Comparison of ENCODE assay signal across 8 mouse cellular contexts in genomic region chr1:152954821-152955523, GRCm38 (mm10). TPM values are rescaled to one million over a fixed set of nuclear protein-coding genes. Genes with fewer than 3 reads are reported as not detected.
DNase-seq lines count a peak whose midpoint lies in the region; ATAC-seq and TF ChIP-seq lines count a peak whose summit lies in the region.

Nmnat2 (plus strand) TSS chr1:152954993.

- WGBS in kidney, adult 2 months, result 2% methylated on average over 42 of the region's 42 CpGs
- under 1% methylated on average over 42 of the region's 42 CpGs for WGBS in heart, adult 2 months
- WGBS in liver, postnatal 0 days (ENCODE audit: insufficient replicate concordance), result under 1% methylated on average over 42 of the region's 42 CpGs

- no peak within 1 kb of the TSS for H3K27ac ChIP-seq in kidney, adult 2 months (ENCODE audit: insufficient read depth, low read depth, low read length)
- H3K27ac ChIP-seq in cortical plate, adult 2 months (ENCODE audit: insufficient read depth, low read length), result 0 out of 2 replicates have a peak within 1 kb of the TSS, but pooled peaks have one; percentile 8
- H3K27ac ChIP-seq in heart, adult 2 months, result no peak within 1 kb of the TSS
- H3K27ac ChIP-seq in liver, postnatal 0 days (ENCODE audit: low read depth), result no peak within 1 kb of the TSS

- no peak for ATAC-seq in liver, postnatal 0 days
- no peak for ATAC-seq in megakaryocyte, adult 5-6 weeks (ENCODE audit: poor library complexity, severe bottlenecking)

- H3K9me3 ChIP-seq in liver, postnatal 0 days (ENCODE audit: low read length), result no peaks in the 10 kb centered on the region

- H3K27me3 ChIP-seq in kidney, adult 2 months (replicated peaks; ENCODE audit: control insufficient read depth, insufficient read depth, low read length), result 0 out of 2 replicates have a peak, but pooled peaks cover 1% of the 10 kb centered on the region
- peaks cover 8% of the 10 kb centered on the region for H3K27me3 ChIP-seq in heart, adult 2 months (ENCODE audit: control insufficient read depth, insufficient read depth, low read length)
- H3K27me3 ChIP-seq in liver, postnatal 0 days (ENCODE audit: insufficient read depth, low read length), result peaks cover 37% of the 10 kb centered on the region

- H3K79me2 ChIP-seq in heart, adult 2 months (replicated peaks; ENCODE audit: control insufficient read depth, insufficient read depth, low read length), result no peaks in the 10 kb centered on the region

- no peak within 1 kb of the TSS for H3K9ac ChIP-seq in heart, adult 2 months (ENCODE audit: low read depth, low read length)
- H3K9ac ChIP-seq in liver, postnatal 0 days (replicated peaks), result no peak within 1 kb of the TSS

- TF ChIP-seq CTCF in kidney, adult 2 months (conservative IDR thresholded peaks at IDR 0.05; ENCODE audit: insufficient read depth, insufficient read length, low read depth, low read length), result no peak
- TF ChIP-seq CTCF in cortical plate, adult 2 months (IDR thresholded peaks at IDR 0.05; ENCODE audit: extremely low read depth, insufficient read depth, low read length), result no peak
- TF ChIP-seq CTCF in heart, adult 2 months (IDR thresholded peaks at IDR 0.05), result no peak
- TF ChIP-seq CTCF in liver, postnatal 0 days (IDR thresholded peaks at IDR 0.05; ENCODE audit: low read depth), result no peak

- no peak within 1 kb of the TSS; the same call in 1 of the 2 replicates for H3K4me2 ChIP-seq in liver, postnatal 0 days (ENCODE audit: low read depth, low read length)

- intact Hi-C loops in heart, adult 2 months (cut with DNase I), result no loop called here

- no peak for TF ChIP-seq POLR2A in kidney, adult 2 months (IDR thresholded peaks at IDR 0.05; ENCODE audit: low read depth, low read length)
- TF ChIP-seq POLR2A in cortical plate, adult 2 months (IDR thresholded peaks at IDR 0.05; ENCODE audit: extremely low read depth, insufficient read depth, low read length), result peak; percentile 96
- TF ChIP-seq POLR2A in heart, adult 2 months (IDR thresholded peaks at IDR 0.05; ENCODE audit: insufficient read depth, low read depth, low read length), result no peak

- no peak for TF ChIP-seq EP300 in heart, adult 2 months (IDR thresholded peaks at IDR 0.05; ENCODE audit: insufficient read depth, low read depth, low read length)
- no peak for TF ChIP-seq EP300 in liver, postnatal 0 days (IDR thresholded peaks at IDR 0.05; ENCODE audit: low read depth)

- no peak for DNase-seq in kidney, adult 2 months
- no peak for DNase-seq in kidney, adult 9 months
- DNase-seq in heart, adult 2 months, result peak; percentile 14 to 22
- DNase-seq in layer of hippocampus, adult 18-20 months (ENCODE audit: low spot score in 2 of 2), result peak; percentile 71 to 82
- DNase-seq in liver, postnatal 0 days, result no peak
- DNase-seq in right cerebral cortex, postnatal 25 days, result peak; percentile 85

- H3K4me1 ChIP-seq in kidney, adult 2 months (ENCODE audit: control insufficient read depth, insufficient read depth, low read length), result no peaks in the 10 kb centered on the region
- peaks cover 7% of the 10 kb centered on the region for H3K4me1 ChIP-seq in cortical plate, adult 2 months (ENCODE audit: control insufficient read depth, insufficient read depth, low read length)
- H3K4me1 ChIP-seq in heart, adult 2 months (ENCODE audit: control insufficient read depth, insufficient read depth, low read length), result peaks cover 5% of the 10 kb centered on the region; the same call in 1 of the 2 replicates
- H3K4me1 ChIP-seq in liver, postnatal 0 days (ENCODE audit: insufficient read depth), result peaks cover 4% of the 10 kb centered on the region; the same call in 1 of the 2 replicates

- peak within 1 kb of the TSS; percentile 9 for H3K4me3 ChIP-seq in kidney, adult 2 months (ENCODE audit: insufficient read depth, low read depth, low read length)
- H3K4me3 ChIP-seq in cortical plate, adult 2 months (ENCODE audit: insufficient read depth, low read length), result peak within 1 kb of the TSS; percentile 69
- H3K4me3 ChIP-seq in heart, adult 2 months, result peak within 1 kb of the TSS; percentile 30; the same call in 1 of the 2 replicates
- peak within 1 kb of the TSS; percentile 15; the same call in 1 of the 2 replicates for H3K4me3 ChIP-seq in liver, postnatal 0 days (ENCODE audit: low read depth, low read length)

- H3K36me3 ChIP-seq in kidney, adult 2 months (ENCODE audit: control insufficient read depth, insufficient read depth, low read length), result no peaks in the 10 kb centered on the region
- H3K36me3 ChIP-seq in heart, adult 2 months (ENCODE audit: control insufficient read depth, insufficient read depth, low read length), result no peaks in the 10 kb centered on the region
- H3K36me3 ChIP-seq in liver, postnatal 0 days (replicated peaks; ENCODE audit: insufficient read depth, low read length), result no peaks in the 10 kb centered on the region

RNA-seq across cellular contexts. Expression of gene Nmnat2, which starts in this region (rescaled TPM):
- polyA plus RNA-seq in kidney, adult 2 months (2012; rRNA removed), result 0.27 and 0.41 TPM in 2 replicates
- 84.2 and 88.1 TPM in 2 replicates for polyA plus RNA-seq in cortical plate, adult 2 months (2012; rRNA removed)
- total RNA-seq in heart, adult 2 months (2021), result under 1 TPM; 0.66 to 0.89 TPM
- 0.29 and 0.61 TPM in 2 replicates for polyA plus RNA-seq in heart, adult 2 months (2012; rRNA removed)
- total RNA-seq in layer of hippocampus, adult 18-20 months (2021), result 100 to 1,000 TPM; 136 to 152 TPM
- 0.06 and 0.09 TPM in 2 replicates for polyA plus RNA-seq in liver, postnatal 0 days (2015; fragmentation: Nextera tagmentation; extraction: Ambion mirVana)
- total RNA-seq in megakaryocyte, adult 5-6 weeks (2015), result not detected in 2 replicates
- total RNA-seq in megakaryocyte, adult 5-6 weeks (2017), result not detected in 2 replicates

Comparison
In these comparisons a context has a peak if more than half of its experiments do, and no peak if none do; other contexts are left out.
1. RNA of gene Nmnat2 (total RNA-seq): 136 to 152 TPM in layer of hippocampus, adult 18-20 months; 0.66 to 0.89 TPM in heart, adult 2 months and not detected in megakaryocyte, adult 5-6 weeks; every median in the first group is over 10 times any median in the second.
2. RNA of gene Nmnat2 (polyA plus RNA-seq): 84.2 to 88.1 TPM in cortical plate, adult 2 months; 0.27 to 0.41 TPM in kidney, adult 2 months, 0.29 to 0.61 TPM in heart, adult 2 months and 0.06 to 0.09 TPM in liver, postnatal 0 days; every median in the first group is over 10 times any median in the second.
3. Peak in DNase-seq and H3K4me3 ChIP-seq in heart, adult 2 months; RNA of the gene not detected or under 1 TPM.
4. DNase-seq: peak in layer of hippocampus, adult 18-20 months (2 of 2) and right cerebral cortex, postnatal 25 days (single experiment); none in kidney, adult 2 months (single experiment), kidney, adult 9 months (single experiment) and liver, postnatal 0 days (single experiment).
5. H3K4me3 ChIP-seq: peak in every context shown above with its lines; median percentile 69 in cortical plate, adult 2 months; 30 in heart, adult 2 months; 15 in liver, postnatal 0 days; 9 in kidney, adult 2 months.